Mouse (Mus musculus) liver, embryonic 14.5 days (tissue): ENCODE measurements at regions not wholly inside any gene's neighbourhood (a gene's known extent, or its start where the extent isn't known, plus 50 kb on each side); places are given as distances from the start of the nearest gene placed in this dataset.

Experiments
- ATAC-seq: fragments of 200-750 bp; cut with Nextera tagmentation; 2 replicates; pipeline ENCODE4 v1.8.0; 2017; ENCODE audit warnings: moderate number of reproducible peaks, mild to moderate bottlenecking, moderate library complexity; ENCODE audit not compliant: insufficient read depth
- DNase-seq, 3 experiments: peaks; one replicate each; pipeline ENCODE4 v3.0.0-alpha.2; 2012 to 2013; ENCODE audit warnings: low read depth in 3 of 3, low spot score in 3 of 3
- H3K27ac ChIP-seq: fragments of 300-500 bp; sonication (generic); 2 replicates; pipeline ENCODE4 v1.5.1; 2014; ENCODE audit warnings: moderate library complexity, mild to moderate bottlenecking, control low read depth, inconsistent platforms
- H3K27me3 ChIP-seq: fragments of 300-500 bp; sonication (generic); 2 replicates; pipeline ENCODE4 v1.6.1; 2014; ENCODE audit warnings: mild to moderate bottlenecking, low read length, moderate library complexity; ENCODE audit not compliant: control insufficient read depth, insufficient read depth
- H3K36me3 ChIP-seq: fragments of 300-500 bp; sonication (generic); replicated peaks from 2 replicates; pipeline ENCODE4 v1.6.1; 2014; ENCODE audit warnings: low read depth; ENCODE audit not compliant: control insufficient read depth, insufficient read depth
- H3K4me1 ChIP-seq, 2 experiments: fragments of 200-500 bp in 1 of 2; fragments of 300-500 bp in 1 of 2; sonication (generic) in 1 of 2; replicated peaks; 2 replicates each; pipeline ENCODE4 v1.6.1; 2012 to 2014; ENCODE audit warnings: antibody characterized with exemption in 1 of 2, inconsistent platforms in 1 of 2, low read length in 1 of 2; ENCODE audit not compliant: control insufficient read depth in 2 of 2, insufficient read depth in 2 of 2
- H3K4me2 ChIP-seq: fragments of 300-500 bp; sonication (generic); 2 replicates; pipeline ENCODE4 v1.6.1; 2014; ENCODE audit warnings: low read depth, mild to moderate bottlenecking, control low read depth, moderate library complexity
- H3K4me3 ChIP-seq, 2 experiments: fragments of 200-500 bp in 1 of 2; fragments of 300-500 bp in 1 of 2; sonication (generic) in 1 of 2; 2 replicates each; pipeline ENCODE4 v1.5.1; 2012 to 2014; ENCODE audit warnings: low read depth in 2 of 2, low read length in 2 of 2, mild to moderate bottlenecking in 2 of 2, control low read depth in 1 of 2, inconsistent platforms in 1 of 2, moderate library complexity in 1 of 2; ENCODE audit not compliant: insufficient read depth in 1 of 2
- H3K9ac ChIP-seq: fragments of 300-500 bp; sonication (generic); replicated peaks from 2 replicates; pipeline ENCODE4 v1.6.1; 2014; ENCODE audit warnings: mild to moderate bottlenecking, control low read depth, moderate library complexity
- H3K9me3 ChIP-seq: fragments of 300-500 bp; sonication (generic); 2 replicates; pipeline ENCODE4 v1.6.1; 2016; ENCODE audit warnings: low read length, mixed read lengths; ENCODE audit not compliant: control insufficient read depth
- CTCF ChIP-seq: IDR thresholded peaks from 2 replicates; pipeline ENCODE4 v1.5.1; 2016; ENCODE audit warnings: antibody characterized with exemption, low read depth, control low read depth
- EP300 ChIP-seq: IDR thresholded peaks from 2 replicates; pipeline ENCODE4 v1.6.1; 2016; ENCODE audit warnings: antibody characterized with exemption, low read depth
- WGBS: fragments of 180-500 bp; shearing (Covaris S2); extraction: QIAGEN DNeasy Blood & Tissue Kit; methylation state at CpG from one replicate; pipeline ENCODE4 v1.1.7; 2014; ENCODE audit not compliant: insufficient replicate concordance; 5-methylcytosine and 5-hydroxymethylcytosine counted together

- no peak overlapping the region for H3K4me3 ChIP-seq
- ATAC-seq: no peak
These were observed 91.9 kb downstream of the Chst1 start for GRCm38 (mm10) chr2:92691438-92691837.

GRCm38 (mm10) chr2:92692623-92693022, 93.1 kb downstream of the Chst1 start:
- 19% methylated on average over 1 of the region's 1 CpGs for WGBS
- no peak for ATAC-seq
- H3K4me2 ChIP-seq: no peak overlapping the region
- no peak overlapping the region for H3K4me3 ChIP-seq
- H3K36me3 ChIP-seq: no peaks in the 10 kb centered on the region
- H3K4me1 ChIP-seq: no peaks in the 10 kb centered on the region
- no peaks in the 10 kb centered on the region for H3K27me3 ChIP-seq
- H3K9me3 ChIP-seq: no peaks in the 10 kb centered on the region
- H3K9ac ChIP-seq: no peak overlapping the region
- TF ChIP-seq EP300 (no peak), CTCF (no peak)
- H3K27ac ChIP-seq: no peak overlapping the region
- DNase-seq: no peak

More at GRCm38 (mm10) chr2:92691438-92691837, 91.9 kb downstream of the Chst1 start:
- Histone ChIP-seq H3K9ac (no peak overlapping the region), H3K36me3 (no peaks in the 10 kb centered on the region), H3K27ac (no peak overlapping the region), H3K4me1 (no peaks in the 10 kb centered on the region), H3K27me3 (no peaks in the 10 kb centered on the region), H3K4me2 (no peak overlapping the region), H3K9me3 (no peaks in the 10 kb centered on the region)
- DNase-seq: no peak
- TF ChIP-seq CTCF: no peak
- 31% methylated on average over 2 of the region's 2 CpGs for WGBS

GRCm38 (mm10) chr2:92693024-92693423, 93.5 kb downstream of the Chst1 start:
- Histone ChIP-seq H3K27ac (no peak overlapping the region), H3K9ac (no peak overlapping the region), H3K27me3 (no peaks in the 10 kb centered on the region), H3K36me3 (no peaks in the 10 kb centered on the region), H3K4me1 (no peaks in the 10 kb centered on the region), H3K9me3 (no peaks in the 10 kb centered on the region), H3K4me3 (no peak overlapping the region), H3K4me2 (no peak overlapping the region)
- ATAC-seq (no peak), DNase-seq (no peak)
- no peak for TF ChIP-seq EP300
- no peak for TF ChIP-seq CTCF

- H3K9me3 ChIP-seq: no peaks in the 10 kb centered on the region
- TF ChIP-seq EP300: no peak
- no peak for TF ChIP-seq CTCF
- 60% methylated on average over 2 of the region's 2 CpGs for WGBS
- H3K27ac ChIP-seq: no peak overlapping the region
- no peak overlapping the region for H3K4me3 ChIP-seq
- H3K4me1 ChIP-seq: no peaks in the 10 kb centered on the region
- DNase-seq: no peak
- H3K27me3 ChIP-seq: no peaks in the 10 kb centered on the region
- no peaks in the 10 kb centered on the region for H3K36me3 ChIP-seq
- no peak overlapping the region for H3K9ac ChIP-seq
- no peak overlapping the region for H3K4me2 ChIP-seq
- ATAC-seq: no peak
These were observed 95.3 kb downstream of the Chst1 start for GRCm38 (mm10) chr2:92694797-92695196.

DNA sequence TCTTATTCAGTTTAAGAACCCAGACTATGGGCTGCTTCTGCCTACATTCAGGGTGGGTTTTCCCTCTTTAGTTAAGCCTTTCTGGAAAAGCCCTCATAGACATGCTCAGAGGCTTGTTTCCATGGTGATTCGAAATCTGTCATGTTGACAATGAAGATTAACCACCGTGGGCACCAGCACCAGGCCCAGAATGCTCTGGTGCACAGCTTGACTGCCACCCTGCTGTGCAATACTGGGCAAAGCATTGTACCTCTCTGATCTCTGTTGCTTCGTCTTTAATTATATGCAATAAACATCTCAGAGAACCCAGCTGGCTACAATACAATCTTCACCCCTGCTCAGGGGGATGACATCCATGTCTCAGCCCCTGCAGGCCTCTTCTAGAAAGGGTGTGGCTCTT, 96.4 kb downstream of the Chst1 start:
- H3K27ac ChIP-seq: no peak overlapping the region
- H3K36me3 ChIP-seq: no peaks in the 10 kb centered on the region
- H3K4me1 ChIP-seq: no peaks in the 10 kb centered on the region
- DNase-seq (no peak), ATAC-seq (no peak)
- H3K9me3 ChIP-seq: no peaks in the 10 kb centered on the region
- WGBS: 35% methylated on average over 3 of the region's 3 CpGs
- H3K27me3 ChIP-seq: no peaks in the 10 kb centered on the region
- no peak overlapping the region for H3K9ac ChIP-seq
- no peak for TF ChIP-seq EP300
- TF ChIP-seq CTCF: no peak
- H3K4me2 ChIP-seq: no peak overlapping the region
- no peak overlapping the region for H3K4me3 ChIP-seq

DNA sequence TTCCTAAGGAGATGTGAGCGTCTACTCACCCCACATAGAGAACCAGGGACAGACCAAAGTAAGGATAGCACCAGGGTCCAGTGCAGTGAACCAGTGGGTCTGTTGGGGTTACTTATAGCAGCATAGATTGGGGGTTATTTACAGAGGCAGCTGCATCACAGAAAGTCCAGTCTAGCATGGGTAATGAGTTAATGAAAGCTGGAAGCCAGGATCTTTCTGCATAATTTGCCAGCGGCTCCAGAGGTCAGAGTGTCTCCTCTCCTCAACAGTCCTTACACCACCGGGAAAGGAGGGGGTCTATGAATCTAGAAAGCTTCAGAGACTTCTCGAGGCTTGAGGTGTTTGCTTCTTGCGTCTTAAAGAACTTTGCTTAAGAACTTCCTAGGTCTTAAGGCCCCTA, 98.2 kb downstream of the Chst1 start:
- no peaks in the 10 kb centered on the region for H3K36me3 ChIP-seq
- no peaks in the 10 kb centered on the region for H3K27me3 ChIP-seq
- DNase-seq: no peak
- 66% methylated on average over 5 of the region's 5 CpGs for WGBS
- no peaks in the 10 kb centered on the region for H3K9me3 ChIP-seq
- TF ChIP-seq EP300 (no peak), CTCF (no peak)
- H3K27ac ChIP-seq: no peak overlapping the region
- H3K4me2 ChIP-seq: no peak overlapping the region
- no peak overlapping the region for H3K9ac ChIP-seq
- ATAC-seq: no peak
- H3K4me1 ChIP-seq: no peaks in the 10 kb centered on the region
- H3K4me3 ChIP-seq: no peak overlapping the region
